Mouse (Mus musculus) liver, embryonic 16.5 days (tissue): ENCODE measurements at regions not wholly inside any gene's neighbourhood (a gene's known extent, or its start where the extent isn't known, plus 50 kb on each side); places are given as distances from the start of the nearest gene placed in this dataset.

ENCODE experiments used
- ATAC-seq: fragments of 200-750 bp; cut with Nextera tagmentation; 2 replicates; pipeline ENCODE4 v1.8.0; 2017; ENCODE audit warnings: low read depth, mild to moderate bottlenecking, moderate number of reproducible peaks, moderate library complexity
- H3K27ac ChIP-seq: fragments of 300-500 bp; sonication (generic); 2 replicates; pipeline ENCODE4 v1.5.1; 2014; ENCODE audit warnings: mild to moderate bottlenecking, low read length
- H3K27me3 ChIP-seq: fragments of 300-500 bp; sonication (generic); 2 replicates; pipeline ENCODE4 v1.6.1; 2014; ENCODE audit warnings: low read depth, low read length, mixed read lengths; ENCODE audit not compliant: control insufficient read depth, insufficient read depth
- H3K36me3 ChIP-seq: fragments of 300-500 bp; sonication (generic); 2 replicates; pipeline ENCODE4 v1.6.1; 2014; ENCODE audit warnings: mild to moderate bottlenecking; ENCODE audit not compliant: control insufficient read depth, insufficient read depth
- H3K4me1 ChIP-seq: fragments of 300-500 bp; sonication (generic); 2 replicates; pipeline ENCODE4 v1.6.1; 2014; ENCODE audit warnings: low read depth, low read length, mixed read lengths; ENCODE audit not compliant: control insufficient read depth
- H3K4me2 ChIP-seq: fragments of 300-500 bp; sonication (generic); 2 replicates; pipeline ENCODE4 v1.6.1; 2014; ENCODE audit warnings: low read depth, low read length, mixed read lengths
- H3K4me3 ChIP-seq: fragments of 300-500 bp; sonication (generic); 2 replicates; pipeline ENCODE4 v1.5.1; 2014; ENCODE audit warnings: low read depth, mild to moderate bottlenecking, low read length
- H3K9ac ChIP-seq: fragments of 300-500 bp; sonication (generic); 2 replicates; pipeline ENCODE4 v1.6.1; 2014; ENCODE audit warnings: low read depth, low read length
- H3K9me3 ChIP-seq: fragments of 300-500 bp; sonication (generic); replicated peaks from 2 replicates; pipeline ENCODE4 v1.6.1; 2016; ENCODE audit warnings: low read length; ENCODE audit not compliant: control insufficient read depth
- WGBS: fragments of 180-500 bp; shearing (Covaris S2); extraction: QIAGEN DNeasy Blood & Tissue Kit; methylation state at CpG from one replicate; pipeline ENCODE4 v1.1.7; 2014; ENCODE audit not compliant: insufficient replicate concordance; 5-methylcytosine and 5-hydroxymethylcytosine counted together

DNA sequence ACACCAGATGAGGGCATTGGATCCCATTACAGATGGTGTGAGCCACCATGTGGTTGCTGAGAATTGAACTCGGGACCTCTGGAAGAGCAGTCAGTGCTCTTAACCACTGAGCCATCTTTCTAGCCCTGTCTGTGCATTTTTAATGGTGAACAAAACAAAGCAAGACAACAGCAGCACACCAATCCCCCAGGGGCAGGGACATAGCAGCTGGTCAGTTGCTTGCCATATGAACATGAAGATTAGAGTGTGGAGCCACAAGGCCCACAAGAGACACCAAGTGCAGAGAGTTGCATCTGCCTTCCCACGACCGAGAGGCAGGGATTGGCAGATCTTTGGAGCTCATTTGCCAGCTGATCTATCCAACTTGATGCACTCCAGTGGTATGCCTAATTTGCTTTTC, 96.7 kb downstream of the Kcnrg start:
- Histone ChIP-seq H3K9ac (no peak overlapping the region), H3K4me2 (no peak overlapping the region), H3K27ac (no peak overlapping the region), H3K36me3 (no peaks in the 10 kb centered on the region), H3K9me3 (no peaks in the 10 kb centered on the region), H3K4me1 (no peaks in the 10 kb centered on the region), H3K4me3 (no peak overlapping the region), H3K27me3 (no peaks in the 10 kb centered on the region; the same call in 1 of the 2 replicates)
- ATAC-seq = no peak
- 68% methylated on average over 3 of the region's 3 CpGs for WGBS

DNA sequence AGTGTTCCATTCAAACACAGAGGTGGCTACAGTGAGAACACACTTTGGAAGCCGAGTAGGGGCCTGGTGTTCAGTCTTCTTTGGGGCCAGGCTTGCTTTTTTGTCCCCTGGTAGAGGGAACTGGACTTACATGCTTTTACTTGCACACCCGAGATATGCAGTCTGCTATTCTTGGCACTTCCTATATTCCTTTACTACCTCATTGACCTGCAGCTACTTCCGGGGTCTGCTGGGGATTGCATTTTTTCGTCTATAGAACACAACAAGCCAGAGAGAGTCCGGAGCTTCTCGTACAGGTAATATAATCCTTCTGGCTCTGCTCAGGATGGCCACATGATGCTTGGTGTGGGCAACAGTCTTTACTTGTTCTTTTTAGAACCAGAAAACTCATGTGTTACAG, 99.7 kb downstream of the Kcnrg start:
- 58% methylated on average over 6 of the region's 6 CpGs for WGBS
- no peak overlapping the region for H3K4me2 ChIP-seq
- H3K27me3 ChIP-seq = no peaks in the 10 kb centered on the region

GRCm38 (mm10) chr14:61708331-61708730, 101.1 kb downstream of the Kcnrg start:
- H3K4me3 ChIP-seq = no peak overlapping the region
- no peaks in the 10 kb centered on the region for H3K4me1 ChIP-seq
- 72% methylated on average over 6 of the region's 6 CpGs for WGBS
- no peak overlapping the region for H3K27ac ChIP-seq
- no peaks in the 10 kb centered on the region for H3K36me3 ChIP-seq
- ATAC-seq = no peak
- no peaks in the 10 kb centered on the region for H3K27me3 ChIP-seq
- H3K9ac ChIP-seq = no peak overlapping the region
- H3K4me2 ChIP-seq = no peak overlapping the region
- no peaks in the 10 kb centered on the region for H3K9me3 ChIP-seq

More for the DNA sequence above, 99.7 kb downstream of the Kcnrg start:
- Histone ChIP-seq H3K9me3 (no peaks in the 10 kb centered on the region), H3K4me3 (no peak overlapping the region), H3K4me1 (no peaks in the 10 kb centered on the region), H3K36me3 (no peaks in the 10 kb centered on the region), H3K27ac (no peak overlapping the region), H3K9ac (no peak overlapping the region)
- ATAC-seq = no peak

DNA sequence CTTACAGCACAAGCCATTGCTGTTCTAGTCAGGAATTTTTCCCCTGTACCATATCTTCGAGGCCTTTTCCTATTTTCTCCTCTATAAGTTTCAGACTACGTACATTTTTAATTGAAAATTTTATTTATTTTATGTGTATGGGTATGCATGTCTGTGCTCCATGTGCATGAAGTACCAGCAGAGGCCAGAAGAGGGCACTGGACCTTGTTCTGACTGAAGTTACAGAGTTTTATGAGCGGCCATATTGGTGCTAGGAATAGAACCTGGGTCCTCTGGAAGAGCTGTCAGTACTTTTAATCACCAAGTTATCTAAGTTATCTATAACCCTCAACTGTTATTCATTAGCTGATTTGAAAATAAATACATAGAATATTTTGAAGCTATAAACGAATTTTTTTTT, 108.5 kb downstream of the Kcnrg start:
- H3K9me3 ChIP-seq = peaks cover 2% of the 10 kb centered on the region
- H3K36me3 ChIP-seq = no peaks in the 10 kb centered on the region
- no peaks in the 10 kb centered on the region for H3K27me3 ChIP-seq
- ATAC-seq = no peak
- no peak overlapping the region for H3K4me3 ChIP-seq
- H3K27ac ChIP-seq = no peak overlapping the region
- H3K9ac ChIP-seq = no peak overlapping the region
- no peak overlapping the region for H3K4me2 ChIP-seq
- no peaks in the 10 kb centered on the region for H3K4me1 ChIP-seq
- 73% methylated on average over 4 of the region's 4 CpGs for WGBS

GRCm38 (mm10) chr14:61718392-61719124, 111.3 kb downstream of the Kcnrg start:
- 62% methylated on average over 4 of the region's 4 CpGs for WGBS
- Histone ChIP-seq H3K36me3 (no peaks in the 10 kb centered on the region), H3K9ac (no peak overlapping the region), H3K27ac (no peak overlapping the region), H3K4me3 (no peak overlapping the region), H3K27me3 (no peaks in the 10 kb centered on the region), H3K4me2 (no peak overlapping the region), H3K9me3 (peaks cover 2% of the 10 kb centered on the region), H3K4me1 (no peaks in the 10 kb centered on the region)
- no peak for ATAC-seq

GRCm38 (mm10) chr14:61721302-61721701, 114.0 kb downstream of the Kcnrg start:
- Histone ChIP-seq H3K4me2 (no peak overlapping the region), H3K36me3 (no peaks in the 10 kb centered on the region), H3K27me3 (no peaks in the 10 kb centered on the region), H3K27ac (no peak overlapping the region), H3K9ac (no peak overlapping the region), H3K4me1 (no peaks in the 10 kb centered on the region), H3K4me3 (no peak overlapping the region), H3K9me3 (no peaks in the 10 kb centered on the region)
- 74% methylated on average over 4 of the region's 4 CpGs for WGBS
- no peak for ATAC-seq

- 32% methylated on average over 3 of the region's 3 CpGs for WGBS
- H3K4me1 ChIP-seq = no peaks in the 10 kb centered on the region
- no peaks in the 10 kb centered on the region for H3K27me3 ChIP-seq
- no peak overlapping the region for H3K27ac ChIP-seq
- no peak overlapping the region for H3K4me3 ChIP-seq
- H3K9ac ChIP-seq = no peak overlapping the region
- no peaks in the 10 kb centered on the region for H3K9me3 ChIP-seq
- no peak for ATAC-seq
- H3K36me3 ChIP-seq = no peaks in the 10 kb centered on the region
- H3K4me2 ChIP-seq = no peak overlapping the region
These were observed 117.7 kb downstream of the Kcnrg start for GRCm38 (mm10) chr14:61724942-61725341.

DNA sequence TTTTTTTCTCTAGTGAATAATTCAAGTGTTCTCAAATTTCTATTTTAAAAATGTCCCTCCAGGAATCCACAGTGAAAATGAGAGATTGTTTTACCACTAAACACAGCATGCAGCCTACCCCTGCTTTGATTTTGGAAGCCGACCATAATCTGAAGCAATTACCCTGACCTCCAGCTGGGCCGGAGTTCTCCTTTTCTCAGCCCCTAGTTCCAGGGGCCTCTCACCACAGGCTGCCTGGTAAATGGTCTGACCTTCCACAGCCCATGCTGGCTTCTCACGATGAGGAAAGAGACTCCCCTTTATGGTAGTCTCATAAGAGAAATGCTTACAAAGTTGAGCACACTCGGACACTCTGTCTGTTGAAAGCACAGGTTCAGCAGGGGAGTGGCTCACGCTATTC, 121.3 kb downstream of the Kcnrg start:
- H3K4me2 ChIP-seq = no peak overlapping the region
- 41% methylated on average over 5 of the region's 5 CpGs for WGBS

GRCm38 (mm10) chr14:61735541-61735940, 128.3 kb downstream of the Kcnrg start:
- no peak for ATAC-seq
- Histone ChIP-seq H3K36me3 (no peaks in the 10 kb centered on the region), H3K4me1 (no peaks in the 10 kb centered on the region), H3K4me3 (no peak overlapping the region), H3K9ac (no peak overlapping the region), H3K27ac (no peak overlapping the region), H3K9me3 (no peaks in the 10 kb centered on the region), H3K27me3 (no peaks in the 10 kb centered on the region), H3K4me2 (no peak overlapping the region)
- 61% methylated on average over 6 of the region's 6 CpGs for WGBS

More for the DNA sequence above, 121.3 kb downstream of the Kcnrg start:
- Histone ChIP-seq H3K9me3 (no peaks in the 10 kb centered on the region), H3K4me1 (no peaks in the 10 kb centered on the region), H3K27me3 (no peaks in the 10 kb centered on the region), H3K36me3 (no peaks in the 10 kb centered on the region), H3K4me3 (no peak overlapping the region), H3K9ac (no peak overlapping the region), H3K27ac (no peak overlapping the region)
- ATAC-seq = no peak
